Mouse (Mus musculus) limb, embryonic 13.5 days (tissue): ENCODE data around the gene Pcbp2. TPM values are rescaled to one million over a fixed set of nuclear protein-coding genes. Genes with fewer than 3 reads are reported as not detected.

ENCODE experiments used
- ATAC-seq: fragments of 200-750 bp; cut with Nextera tagmentation; 2 replicates; pipeline ENCODE4 v1.8.0; 2017; ENCODE audit warnings: low read depth, moderate number of reproducible peaks, moderate TSS enrichment; ENCODE audit not compliant: low FRiP score
- H3K27ac ChIP-seq: fragments of 300-500 bp; sonication (generic); 2 replicates; pipeline ENCODE4 v1.5.1; 2015; ENCODE audit warnings: inconsistent platforms, mild to moderate bottlenecking, moderate library complexity
- H3K27me3 ChIP-seq: fragments of 300-500 bp; sonication (generic); 2 replicates; pipeline ENCODE4 v1.6.1; 2015; ENCODE audit warnings: mild to moderate bottlenecking, inconsistent platforms
- H3K36me3 ChIP-seq: fragments of 300-500 bp; sonication (generic); 2 replicates; pipeline ENCODE4 v1.6.1; 2015; ENCODE audit warnings: inconsistent platforms, mild to moderate bottlenecking, moderate library complexity
- H3K4me1 ChIP-seq: fragments of 300-500 bp; sonication (generic); 2 replicates; pipeline ENCODE4 v1.6.1; 2015; ENCODE audit warnings: inconsistent platforms
- H3K4me2 ChIP-seq: fragments of 300-500 bp; sonication (generic); replicated peaks from 2 replicates; pipeline ENCODE4 v1.6.1; 2015; ENCODE audit warnings: inconsistent platforms, mild to moderate bottlenecking, moderate library complexity
- H3K4me3 ChIP-seq: fragments of 300-500 bp; sonication (generic); 2 replicates; pipeline ENCODE4 v1.5.1; 2015; ENCODE audit warnings: moderate library complexity, mild to moderate bottlenecking, inconsistent platforms
- H3K9ac ChIP-seq: fragments of 300-500 bp; sonication (generic); 2 replicates; pipeline ENCODE4 v1.6.1; 2015; ENCODE audit warnings: mild to moderate bottlenecking, inconsistent platforms
- H3K9me3 ChIP-seq: fragments of 300-500 bp; sonication (generic); 2 replicates; pipeline ENCODE4 v1.6.1; 2016; ENCODE audit warnings: inconsistent platforms
- WGBS: fragments of 180-500 bp; shearing (Covaris S2); methylation state at CpG from one replicate; pipeline ENCODE4 v1.1.7; 2015; 5-methylcytosine and 5-hydroxymethylcytosine counted together
- polyA plus RNA-seq: library from polyadenylated mRNA; unstranded; fragments of >200 nt; fragmentation: Nextera tagmentation; extraction: Ambion mirVana; gene quantifications from 2 replicates; pipeline ENCODE4 v1.2.1, GENCODE M21; 2015

The Pcbp2 gene
- polyA plus RNA-seq, 1 experiment from 2014 or later: 262 TPM

- H3K27me3 ChIP-seq: no peaks in the 10 kb centered on the region
- no peak; the same call in 1 of the 2 replicates for ATAC-seq
- H3K27ac ChIP-seq: peak overlapping the region; percentile 64; the same call in 1 of the 2 replicates
- peaks cover 59% of the 10 kb centered on the region for H3K4me1 ChIP-seq
- peak overlapping the region; percentile 62 for H3K4me3 ChIP-seq
- no peaks in the 10 kb centered on the region for H3K9me3 ChIP-seq
- 7% methylated on average over 6 of the region's 6 CpGs for WGBS
- 0 out of 2 replicates have a peak, but pooled peaks cover 10% of the 10 kb centered on the region for H3K36me3 ChIP-seq
- peak overlapping the region; percentile 79 for H3K4me2 ChIP-seq
- peak overlapping the region; percentile 71 for H3K9ac ChIP-seq
Observed at GRCm38 (mm10) chr15:102511285-102511833, 41.0 kb downstream of the Pcbp2 start.

- ATAC-seq: no peak
- Histone ChIP-seq H3K4me1 (peaks cover 59% of the 10 kb centered on the region), H3K4me3 (no peak overlapping the region), H3K9me3 (no peaks in the 10 kb centered on the region), H3K4me2 (peak overlapping the region; percentile 79; the same call in 1 of the 2 replicates), H3K9ac (peak overlapping the region; percentile 43), H3K27ac (no peak overlapping the region; the same call in 1 of the 2 replicates), H3K27me3 (no peaks in the 10 kb centered on the region), H3K36me3 (0 out of 2 replicates have a peak, but pooled peaks cover 10% of the 10 kb centered on the region)
- 23% methylated on average over 5 of the region's 5 CpGs for WGBS
Observed at GRCm38 (mm10) chr15:102512010-102512409, 41.7 kb downstream of the Pcbp2 start.

- Histone ChIP-seq H3K9ac (peak overlapping the region; percentile 43), H3K4me1 (peaks cover 59% of the 10 kb centered on the region), H3K27me3 (no peaks in the 10 kb centered on the region), H3K27ac (no peak overlapping the region; the same call in 1 of the 2 replicates), H3K9me3 (no peaks in the 10 kb centered on the region), H3K36me3 (0 out of 2 replicates have a peak, but pooled peaks cover 8% of the 10 kb centered on the region), H3K4me2 (no peak overlapping the region), H3K4me3 (no peak overlapping the region)
- ATAC-seq: no peak
Observed at GRCm38 (mm10) chr15:102512471-102512870, 42.1 kb downstream of the Pcbp2 start.

GRCm38 (mm10) chr15:102513004-102513403, 42.7 kb downstream of the Pcbp2 start:
- H3K4me2 ChIP-seq: no peak overlapping the region
- H3K27me3 ChIP-seq: no peaks in the 10 kb centered on the region
- 83% methylated on average over 3 of the region's 3 CpGs for WGBS
- 0 out of 2 replicates have a peak, but pooled peaks cover 7% of the 10 kb centered on the region for H3K36me3 ChIP-seq
- ATAC-seq: no peak
- H3K27ac ChIP-seq: no peak overlapping the region
- peaks cover 59% of the 10 kb centered on the region for H3K4me1 ChIP-seq
- H3K4me3 ChIP-seq: no peak overlapping the region
- H3K9me3 ChIP-seq: no peaks in the 10 kb centered on the region
- peak overlapping the region; percentile 43; the same call in 1 of the 2 replicates for H3K9ac ChIP-seq

- WGBS: 85% methylated on average over 2 of the region's 2 CpGs
- H3K4me1 ChIP-seq: peaks cover 58% of the 10 kb centered on the region
- no peak for ATAC-seq
Observed at GRCm38 (mm10) chr15:102515261-102515660, 44.9 kb downstream of the Pcbp2 start.

GRCm38 (mm10) chr15:102515791-102516190, 45.5 kb downstream of the Pcbp2 start:
- Histone ChIP-seq H3K4me1 (peaks cover 61% of the 10 kb centered on the region), H3K27me3 (no peaks in the 10 kb centered on the region), H3K27ac (peak overlapping the region; percentile 85; the same call in 1 of the 2 replicates), H3K9ac (peak overlapping the region; percentile 79), H3K9me3 (no peaks in the 10 kb centered on the region), H3K36me3 (peaks cover 6% of the 10 kb centered on the region), H3K4me3 (peak overlapping the region; percentile 67), H3K4me2 (peak overlapping the region; percentile 88)
- ATAC-seq: no peak
- 35% methylated on average over 4 of the region's 4 CpGs for WGBS

More at GRCm38 (mm10) chr15:102515261-102515660, 44.9 kb downstream of the Pcbp2 start:
- no peak overlapping the region for H3K27ac ChIP-seq
- peaks cover under 1% of the 10 kb centered on the region; the same call in 1 of the 2 replicates for H3K36me3 ChIP-seq
- peak overlapping the region; percentile 88 for H3K4me2 ChIP-seq
- H3K9me3 ChIP-seq: no peaks in the 10 kb centered on the region
- H3K9ac ChIP-seq: no peak overlapping the region
- H3K4me3 ChIP-seq: peak overlapping the region; percentile 67
- H3K27me3 ChIP-seq: no peaks in the 10 kb centered on the region

- H3K4me2 ChIP-seq: peak overlapping the region; percentile 88
- peak overlapping the region; percentile 85 for H3K27ac ChIP-seq
- peak overlapping the region; percentile 79 for H3K9ac ChIP-seq
- 1% methylated on average over 12 of the region's 12 CpGs for WGBS
- H3K27me3 ChIP-seq: no peaks in the 10 kb centered on the region
- peaks cover 56% of the 10 kb centered on the region for H3K4me1 ChIP-seq
- ATAC-seq: no peak
- no peaks in the 10 kb centered on the region for H3K9me3 ChIP-seq
- peak overlapping the region; percentile 67 for H3K4me3 ChIP-seq
- peaks cover 11% of the 10 kb centered on the region for H3K36me3 ChIP-seq
Observed at GRCm38 (mm10) chr15:102516293-102516692, 46.0 kb downstream of the Pcbp2 start.

- peak within 1 kb of the TSS; percentile 88 for H3K4me2 ChIP-seq
- no peaks in the 10 kb centered on the region for H3K9me3 ChIP-seq
- ATAC-seq: no peak
- peak within 1 kb of the TSS; percentile 67 for H3K4me3 ChIP-seq
- peak within 1 kb of the TSS; percentile 99 for H3K27ac ChIP-seq
- peaks cover 16% of the 10 kb centered on the region for H3K36me3 ChIP-seq
- no peaks in the 10 kb centered on the region for H3K27me3 ChIP-seq
- WGBS: 1% methylated on average over 38 of the region's 43 CpGs
- H3K4me1 ChIP-seq: peaks cover 50% of the 10 kb centered on the region
- H3K9ac ChIP-seq: peak within 1 kb of the TSS; percentile 79
Observed at GRCm38 (mm10) chr15:102516728-102517404, 46.5 kb downstream of the Pcbp2 start, which contains the start of gene Map3k12. Map3k12 (minus strand) TSS chr15:102517064.

- Histone ChIP-seq H3K4me2 (peak overlapping the region; percentile 88), H3K27me3 (no peaks in the 10 kb centered on the region), H3K9me3 (no peaks in the 10 kb centered on the region), H3K9ac (peak overlapping the region; percentile 79), H3K4me3 (peak overlapping the region; percentile 67), H3K36me3 (peaks cover 24% of the 10 kb centered on the region), H3K27ac (peak overlapping the region; percentile 85), H3K4me1 (peaks cover 43% of the 10 kb centered on the region)
- no peak for ATAC-seq
- WGBS: 0% methylated on average over 10 of the region's 10 CpGs
Observed at GRCm38 (mm10) chr15:102517631-102517975, 47.3 kb downstream of the Pcbp2 start.

GRCm38 (mm10) chr15:102517976-102518858, 47.9 kb downstream of the Pcbp2 start, which contains the start of gene Tarbp2:
Tarbp2 (plus strand) TSS chr15:102518192.
- peaks cover 39% of the 10 kb centered on the region for H3K4me1 ChIP-seq
- peak within 1 kb of the TSS; percentile 81 for H3K9ac ChIP-seq
- H3K9me3 ChIP-seq: no peaks in the 10 kb centered on the region
- peaks cover 28% of the 10 kb centered on the region for H3K36me3 ChIP-seq
- H3K4me3 ChIP-seq: peak within 1 kb of the TSS; percentile 67
- no peaks in the 10 kb centered on the region for H3K27me3 ChIP-seq
- peak; percentile 92 for ATAC-seq
- peak within 1 kb of the TSS; percentile 88 for H3K4me2 ChIP-seq
- under 1% methylated on average over 59 of the region's 60 CpGs for WGBS
- H3K27ac ChIP-seq: peak within 1 kb of the TSS; percentile 99

GRCm38 (mm10) chr15:102518859-102519201, 48.5 kb downstream of the Pcbp2 start:
- ATAC-seq: no peak
- H3K27ac ChIP-seq: peak overlapping the region; percentile 99

More at GRCm38 (mm10) chr15:102518859-102519201, 48.5 kb downstream of the Pcbp2 start:
- Histone ChIP-seq H3K27me3 (no peaks in the 10 kb centered on the region), H3K9ac (peak overlapping the region; percentile 81), H3K36me3 (peaks cover 31% of the 10 kb centered on the region), H3K9me3 (no peaks in the 10 kb centered on the region), H3K4me3 (peak overlapping the region; percentile 67), H3K4me1 (peaks cover 39% of the 10 kb centered on the region), H3K4me2 (peak overlapping the region; percentile 88)
- WGBS: 13% methylated on average over 9 of the region's 9 CpGs
